Mouse (Mus musculus): Measurements from ENCODE around the gene Polg2.
"Not testable (repeated sequence)": the region's sequence is repeated elsewhere in the genome, so short reads cannot be mapped to it uniquely, and the experiment has no call there.

The Polg2 gene

DNA sequence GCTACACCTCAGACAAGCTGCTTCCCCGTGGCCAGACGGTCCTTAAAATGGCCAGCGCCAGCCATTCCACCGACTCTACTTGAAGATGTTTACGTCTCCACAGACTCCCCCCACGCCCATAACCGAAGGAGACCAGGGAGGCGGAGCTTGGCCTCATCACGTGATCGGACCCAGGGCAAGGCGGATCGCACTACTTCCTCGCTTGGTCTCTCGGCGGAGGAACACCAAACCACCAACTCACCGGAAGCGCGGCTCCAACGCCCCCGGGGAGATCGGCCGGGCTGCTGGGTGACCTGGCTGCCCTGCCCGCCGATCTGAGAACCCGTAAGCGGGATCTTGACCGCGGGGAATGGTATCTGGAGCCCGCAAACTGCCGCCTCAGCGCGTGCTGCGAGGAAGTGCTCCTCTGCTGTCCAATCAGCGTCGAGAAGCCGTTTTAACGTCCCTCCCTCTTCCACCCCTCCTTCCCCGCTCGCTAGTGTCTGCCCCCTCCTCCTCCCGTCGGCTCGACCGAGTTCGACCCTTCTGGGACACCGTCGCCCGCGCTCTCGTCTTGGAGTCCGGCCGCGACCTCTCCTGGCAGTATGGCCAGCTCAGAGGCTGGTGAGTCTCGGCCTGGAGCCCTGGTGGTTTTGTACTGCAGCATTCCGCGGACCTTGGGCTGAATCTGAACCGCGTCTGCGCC lies 9.6 kb upstream of the Polg2 start, which contains the start of the genes Ddx5 and Cep95:
Gene Ddx5 (minus strand): TSS at position 411 of the 685 bp plus-strand sequence.
Gene Cep95 (plus strand): TSS at position 478 of the 685 bp plus-strand sequence.
- peak; percentile 97 for DNase-seq (ENCODE audit: extremely low spot score)

GRCm38 (mm10) chr11:106788026-106788774 lies 8.9 kb upstream of the Polg2 start:
- peak; percentile 99 for DNase-seq (ENCODE audit: extremely low spot score)

DNA sequence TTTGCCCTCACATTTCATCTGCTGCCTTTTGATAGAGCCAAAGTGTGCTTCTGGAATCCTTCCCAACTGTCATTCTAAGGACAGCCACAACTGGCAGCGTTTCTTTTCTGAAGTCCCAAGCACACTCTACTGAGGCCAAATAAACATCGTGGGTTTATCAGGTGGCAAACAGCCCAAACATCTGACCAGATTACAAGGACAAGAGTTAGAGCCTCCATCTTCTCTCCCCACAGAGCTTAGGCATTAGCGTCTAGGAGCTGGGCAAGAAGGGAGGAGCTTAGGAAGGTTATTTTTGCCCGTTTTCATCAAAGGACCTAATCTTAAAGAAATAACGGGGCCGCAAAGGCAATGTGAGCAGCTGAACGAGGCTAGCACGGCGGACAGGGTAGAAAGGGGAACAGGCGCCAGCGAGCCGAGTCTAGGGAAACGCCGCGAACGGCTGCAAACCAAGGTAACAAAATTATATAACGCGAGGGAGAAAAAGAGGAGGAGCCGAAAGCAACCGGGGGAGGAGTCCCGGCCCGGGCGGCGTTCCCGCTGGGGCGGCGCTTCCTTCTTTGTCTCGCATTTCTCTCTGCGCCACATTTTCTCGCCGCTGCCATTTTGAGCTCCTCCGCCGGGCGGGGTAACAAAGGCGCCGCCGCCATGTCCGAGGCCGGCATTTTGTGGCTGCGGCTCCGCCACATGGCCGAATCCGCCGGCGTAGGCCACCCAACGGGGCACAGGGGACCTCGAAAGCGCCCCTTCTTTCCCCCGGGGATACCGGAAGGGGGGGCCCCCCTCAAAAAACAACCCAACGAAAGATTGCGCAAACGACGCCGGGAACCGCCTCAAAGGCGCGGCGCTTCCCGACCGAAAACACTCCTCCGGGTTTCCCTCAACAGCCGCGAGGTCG lies 8.0 kb upstream of the Polg2 start:
- DNase-seq (ENCODE audit: extremely low spot score), result peak; percentile 79

GRCm38 (mm10) chr11:106785043-106785442 lies 5.7 kb upstream of the Polg2 start:
- no peak for DNase-seq (ENCODE audit: extremely low spot score)

DNA sequence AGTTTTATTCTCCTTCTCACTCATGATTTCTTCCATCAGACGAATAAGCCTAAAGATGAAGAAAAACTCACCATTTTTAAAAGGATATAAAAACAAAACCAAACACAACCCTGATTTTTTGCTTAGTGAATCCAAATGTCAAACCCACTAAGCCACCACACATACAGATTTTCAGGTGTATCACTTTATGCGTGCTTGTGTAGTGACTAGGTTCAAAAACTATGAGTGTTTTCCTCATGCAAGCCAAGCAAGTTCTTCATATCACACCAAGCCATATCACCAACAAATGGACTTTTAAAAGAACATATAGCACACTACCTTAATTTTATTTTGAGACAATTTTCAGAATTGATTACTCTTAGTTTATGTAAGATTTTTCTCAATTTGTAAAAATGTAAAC lies 5.1 kb upstream of the Polg2 start:
- DNase-seq (ENCODE audit: extremely low spot score), result no peak

- DNase-seq (ENCODE audit: extremely low spot score), result no peak
Observed at GRCm38 (mm10) chr11:106782841-106783764, 3.8 kb upstream of the Polg2 start.

GRCm38 (mm10) chr11:106782271-106782670 lies 2.9 kb upstream of the Polg2 start:
- not testable (repeated sequence) for DNase-seq (ENCODE audit: extremely low spot score)

DNA sequence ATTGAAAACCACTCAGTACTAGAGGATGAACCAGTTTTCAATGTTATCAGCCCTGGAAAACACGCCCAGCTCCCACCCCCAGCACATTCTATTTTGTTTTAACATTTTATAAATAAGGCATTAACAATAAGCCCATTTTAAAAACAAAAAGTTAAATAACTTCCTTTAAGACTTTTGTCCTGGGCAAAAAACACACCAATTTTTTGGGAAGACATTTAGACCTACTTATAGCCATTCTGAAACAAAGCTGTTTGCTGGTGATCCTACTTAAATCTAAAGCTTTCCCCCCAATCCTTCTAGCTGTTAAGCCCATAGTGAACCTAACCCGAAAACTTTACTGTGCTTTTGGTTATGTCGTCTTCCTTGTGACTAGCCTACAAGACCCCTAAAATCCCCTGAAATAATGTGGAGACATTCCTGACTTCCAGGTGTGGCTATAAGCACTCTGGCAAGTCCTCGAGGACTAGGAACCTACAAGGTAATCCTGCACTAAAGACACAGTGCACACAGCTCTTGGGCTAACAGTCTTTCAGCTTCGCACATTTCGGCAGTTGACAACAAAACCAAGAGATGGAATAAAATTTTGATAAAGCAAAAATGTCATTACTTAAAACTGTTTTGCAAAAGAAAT lies 1.4 kb upstream of the Polg2 start:
- no peak for DNase-seq (ENCODE audit: extremely low spot score)

DNA sequence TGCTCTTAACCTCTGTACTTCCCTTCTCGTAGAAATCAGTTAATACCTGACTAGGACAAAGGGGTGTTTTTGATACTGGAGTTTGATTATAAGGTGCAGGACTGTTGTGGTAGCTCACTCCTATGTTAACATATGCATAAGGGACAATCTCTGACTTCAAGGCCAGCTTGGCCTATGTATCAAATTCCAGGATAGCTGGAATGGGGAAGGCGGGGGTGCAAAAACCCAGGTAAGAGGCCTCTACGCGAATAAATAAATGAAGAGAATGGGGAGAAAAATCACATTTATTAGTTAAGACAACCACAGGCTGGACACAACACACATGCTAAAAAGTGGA lies 720 bp upstream of the Polg2 start:
- DNase-seq (ENCODE audit: extremely low spot score), result peak; percentile 28

DNA sequence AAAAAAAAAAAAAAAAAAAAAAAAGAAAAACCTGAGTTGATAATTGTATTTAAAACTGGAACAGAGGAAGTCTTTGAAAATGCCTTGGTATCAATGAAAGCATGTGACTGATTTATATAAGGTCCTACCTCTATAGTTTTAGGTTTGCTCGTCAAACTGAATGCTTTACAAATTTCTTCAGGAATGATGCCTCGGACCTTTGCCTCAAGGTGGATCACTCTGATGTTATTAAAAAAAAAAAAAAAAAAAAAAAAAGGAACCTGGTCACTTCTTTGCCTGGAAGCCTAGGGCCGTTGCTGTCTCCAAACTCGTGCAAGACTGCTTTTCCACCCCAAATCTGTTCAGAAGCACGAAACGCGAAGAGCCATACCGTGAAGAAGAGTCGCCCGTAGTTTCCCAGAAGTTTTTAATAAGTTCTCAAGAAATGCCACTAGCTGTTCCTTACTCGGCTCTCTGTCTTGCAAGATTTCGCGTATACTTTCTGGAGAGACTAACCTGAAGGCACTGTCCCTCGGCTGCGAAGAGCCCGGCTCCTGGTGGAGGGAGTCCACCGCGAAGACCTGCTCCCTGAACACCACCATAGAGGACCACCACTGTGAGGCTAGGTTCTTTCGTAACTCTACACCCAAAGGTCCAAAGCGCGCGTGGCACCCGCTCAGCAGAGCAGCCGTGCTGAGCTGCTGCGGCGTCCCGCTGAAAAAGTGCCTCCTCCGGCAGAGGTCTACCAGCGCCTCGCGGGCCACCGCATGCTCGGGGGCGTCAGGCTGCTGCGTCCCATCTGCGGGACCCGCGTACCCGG lies 549 bp downstream of the Polg2 start:
- DNase-seq (ENCODE audit: extremely low spot score), result no peak

- DNase-seq (ENCODE audit: extremely low spot score), result no peak
Observed at GRCm38 (mm10) chr11:106778132-106778531, 1.2 kb downstream of the Polg2 start.

- no peak for DNase-seq (ENCODE audit: extremely low spot score)
Observed at GRCm38 (mm10) chr11:106777395-106777794, 1.9 kb downstream of the Polg2 start.

DNA sequence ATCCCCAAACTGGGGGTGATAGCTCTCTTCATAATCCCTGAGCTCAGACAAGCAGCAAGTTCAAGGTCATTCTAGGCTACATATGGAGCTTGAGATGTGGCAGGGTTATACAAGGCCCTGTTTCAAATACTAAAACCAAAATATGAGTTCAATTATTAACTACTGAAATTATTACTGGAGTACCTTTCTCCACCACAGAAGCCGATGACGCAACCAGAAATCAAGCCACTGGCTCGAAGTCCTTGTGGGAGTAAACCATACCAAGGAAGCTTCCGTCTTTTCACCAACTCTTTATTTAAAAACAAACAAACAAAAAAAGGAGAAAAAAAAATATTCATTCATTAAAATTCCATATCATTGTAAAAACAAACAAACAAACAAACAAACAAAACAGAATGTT lies 2.4 kb downstream of the Polg2 start:
- no peak for DNase-seq (ENCODE audit: extremely low spot score)

DNA sequence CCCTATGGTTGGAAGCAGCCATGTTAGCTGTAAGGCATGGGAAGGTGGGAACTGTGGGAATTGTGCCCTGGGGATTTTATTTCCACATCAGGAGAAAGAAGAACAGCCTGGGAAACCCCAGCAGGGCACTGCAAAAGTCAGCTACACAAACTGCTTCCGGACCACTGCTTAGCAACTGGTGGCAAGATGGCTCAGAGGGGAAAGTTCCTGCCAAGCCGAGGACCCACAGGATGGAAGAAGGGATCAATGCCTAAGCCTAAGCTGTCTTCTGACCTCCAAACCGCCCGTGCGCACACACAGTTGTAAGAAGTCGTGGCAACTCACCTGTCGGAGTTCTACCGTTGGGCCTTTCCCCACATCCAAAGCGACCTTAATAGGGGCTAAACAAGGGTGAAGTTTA lies 6.3 kb downstream of the Polg2 start:
- DNase-seq (ENCODE audit: extremely low spot score), result no peak

DNA sequence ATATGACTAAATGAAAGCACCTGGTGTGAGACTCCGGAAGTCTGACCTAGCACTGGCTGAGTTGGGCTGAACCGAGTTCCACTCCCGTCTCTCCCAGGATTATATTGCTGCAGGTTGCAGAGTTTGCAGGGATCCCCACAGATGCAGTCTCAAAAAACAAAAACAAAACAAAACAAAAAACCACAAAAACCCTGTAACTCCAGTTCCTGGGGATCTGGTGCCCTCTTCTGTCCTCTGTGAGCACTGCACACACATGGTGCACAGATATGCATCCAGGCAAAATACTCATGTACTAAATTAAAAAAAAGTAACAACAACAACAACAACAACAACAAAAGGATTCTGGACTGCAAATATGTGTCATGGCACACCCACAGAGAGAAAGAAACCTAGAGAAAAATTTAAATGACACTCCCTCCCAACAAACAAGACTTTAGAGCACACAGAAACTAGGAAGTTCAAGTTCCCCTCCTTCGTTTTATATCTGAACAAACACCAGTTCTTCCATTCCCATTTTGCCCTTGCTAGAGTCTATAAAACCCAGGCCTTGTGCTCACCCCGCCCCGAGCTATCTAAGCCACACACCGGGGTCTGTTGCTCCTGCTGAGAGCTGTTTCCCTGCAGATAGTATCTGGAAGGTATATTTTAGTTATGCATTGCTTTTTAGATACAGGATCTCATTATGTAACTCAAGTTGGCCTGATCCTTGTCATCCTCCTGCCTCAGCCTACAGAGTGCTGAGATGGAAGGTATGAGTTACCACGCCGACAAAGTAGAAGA lies 9.0 kb downstream of the Polg2 start:
- DNase-seq (ENCODE audit: extremely low spot score), result no peak

- no peak for DNase-seq (ENCODE audit: extremely low spot score)
Observed at GRCm38 (mm10) chr11:106767516-106767915, 11.8 kb downstream of the Polg2 start.

DNA sequence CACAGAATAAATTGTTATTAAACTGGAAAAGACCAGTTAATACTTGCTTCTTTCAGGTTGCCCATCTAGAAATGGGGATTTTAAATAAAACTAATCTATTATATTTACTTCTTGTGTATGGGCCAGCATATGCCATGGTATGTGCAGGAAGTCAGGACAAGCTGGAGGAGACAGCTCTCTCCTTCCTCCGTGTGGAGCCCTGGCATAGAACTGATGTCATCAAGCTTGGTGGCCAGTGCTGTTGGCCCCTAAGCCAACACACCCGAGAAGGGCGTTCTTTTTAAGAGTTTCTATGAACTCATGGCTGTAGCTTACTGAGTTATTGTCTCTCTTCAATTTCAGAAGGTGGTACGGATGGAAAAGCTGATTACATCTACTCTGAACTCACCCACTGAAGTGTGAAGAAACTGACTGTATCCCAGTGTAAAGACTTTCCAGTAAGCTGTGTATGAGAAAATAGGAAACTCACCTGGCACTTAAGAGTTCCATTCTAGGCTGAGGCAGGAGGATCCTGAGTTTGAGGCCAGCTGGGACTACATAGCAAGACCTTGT lies 12.7 kb downstream of the Polg2 start:
- no peak for DNase-seq (ENCODE audit: extremely low spot score)

GRCm38 (mm10) chr11:106762800-106763185 lies 16.5 kb downstream of the Polg2 start:
- no peak for DNase-seq (ENCODE audit: extremely low spot score)

Measured in embryo, embryonic 9.5 days (tissue).